Mouse (Mus musculus) kidney, postnatal 10 days (tissue): ENCODE measurements around the gene Chrne.

Experiments used
- DNase-seq: peaks from one replicate; pipeline ENCODE4 v3.0.0; 2021; ENCODE audit warnings: mixed read lengths

The Chrne gene

DNA sequence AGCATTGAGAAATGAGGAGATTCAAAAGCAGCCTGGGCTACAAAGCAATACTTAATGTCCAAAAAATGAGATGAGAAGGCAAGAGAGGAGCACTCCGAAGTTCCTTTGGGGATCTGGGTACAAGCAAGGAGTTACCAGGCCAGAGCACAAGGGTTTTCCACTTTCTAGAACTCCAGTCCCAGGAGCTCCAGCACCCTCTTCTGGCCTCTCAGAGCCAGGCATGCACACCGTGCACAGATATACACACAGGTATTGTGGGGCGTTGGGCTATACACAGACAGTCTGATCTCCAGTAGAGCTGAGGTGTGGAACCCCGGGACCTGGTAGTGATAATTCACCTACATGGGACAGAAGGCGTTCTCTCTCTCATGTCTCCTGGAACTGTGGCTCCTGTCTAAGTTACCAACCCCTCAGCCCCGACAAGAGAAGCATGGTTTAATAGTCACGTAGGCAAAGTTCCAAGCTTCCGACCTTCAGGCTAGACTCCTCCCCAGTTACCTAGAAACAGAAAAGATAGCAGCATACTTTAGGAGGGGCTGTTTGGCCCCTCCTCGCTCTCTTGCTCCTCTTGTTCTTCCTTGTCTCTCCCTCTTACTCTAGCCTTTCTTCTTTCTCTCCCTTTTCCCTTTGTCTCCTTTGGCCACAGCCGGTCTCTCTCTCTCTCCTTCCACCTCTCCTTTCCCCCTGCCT, 4.2 kb upstream of the Chrne start:
- no peak for DNase-seq

GRCm38 (mm10) chr11:70621972-70622814, 3.2 kb upstream of the Chrne start:
- DNase-seq = no peak

GRCm38 (mm10) chr11:70615516-70616093, 3.4 kb downstream of the Chrne start, which contains the start of gene 4930544D05Rik:
4930544D05Rik (plus strand) TSS chr11:70615848.
- DNase-seq = no peak

- DNase-seq = peak; percentile 79
Observed at GRCm38 (mm10) chr11:70615074-70615473, 3.9 kb downstream of the Chrne start.

- DNase-seq = no peak
Observed at GRCm38 (mm10) chr11:70612505-70612904, 6.5 kb downstream of the Chrne start.

DNA sequence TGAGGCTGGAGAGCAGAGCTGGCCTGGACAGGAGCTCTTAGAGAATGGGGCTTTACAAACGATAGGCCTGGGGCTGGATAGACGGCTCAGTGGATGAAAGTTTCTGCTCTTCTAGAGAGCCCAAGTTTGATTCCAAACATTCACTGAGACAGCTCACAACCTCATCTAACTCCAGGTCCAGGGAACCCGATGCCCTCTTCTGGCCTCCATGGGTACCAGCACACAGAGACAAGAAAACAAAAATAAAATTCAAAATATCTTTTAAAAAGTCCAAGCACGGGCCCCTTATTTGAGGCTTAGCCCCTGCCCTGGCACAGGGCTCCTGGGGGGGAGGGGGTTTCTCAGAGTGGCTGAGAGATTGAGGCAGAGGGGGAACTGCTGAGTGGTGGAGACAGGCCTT, 8.3 kb downstream of the Chrne start:
- no peak for DNase-seq

DNA sequence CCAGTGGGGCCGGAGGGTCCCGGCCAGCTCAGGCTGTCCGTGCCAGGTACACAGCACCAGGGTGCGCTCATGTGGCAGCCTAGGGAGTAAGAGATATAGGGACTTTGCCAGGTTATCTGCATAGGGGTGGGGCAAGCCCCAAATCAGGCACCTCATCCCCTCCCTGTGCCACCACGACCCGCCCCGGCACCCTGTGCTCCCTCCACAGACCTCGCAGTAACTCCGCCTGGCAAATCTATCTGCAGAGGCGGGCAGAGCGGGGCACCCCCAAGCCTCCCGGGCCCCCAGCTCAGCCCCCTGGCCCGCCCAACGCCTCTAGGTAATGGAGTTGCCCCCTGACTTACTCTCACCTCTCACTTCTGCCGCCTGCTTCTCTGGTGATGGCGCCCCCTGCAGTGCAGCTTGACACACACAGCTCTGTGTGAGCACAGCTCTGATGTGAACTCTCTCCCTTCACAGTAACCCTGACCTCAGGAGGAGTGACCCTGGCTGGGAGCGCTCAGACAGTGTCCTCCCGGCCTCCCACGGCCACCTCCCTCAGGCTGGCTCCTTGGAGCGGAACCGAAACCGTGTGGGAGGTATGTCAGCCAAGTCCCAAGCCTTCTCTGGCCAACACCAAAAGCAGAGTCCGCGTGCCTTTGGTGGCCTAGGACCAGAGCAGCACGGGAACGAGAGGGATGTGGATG, 10.5 kb downstream of the Chrne start:
- peak; percentile 69 for DNase-seq

DNA sequence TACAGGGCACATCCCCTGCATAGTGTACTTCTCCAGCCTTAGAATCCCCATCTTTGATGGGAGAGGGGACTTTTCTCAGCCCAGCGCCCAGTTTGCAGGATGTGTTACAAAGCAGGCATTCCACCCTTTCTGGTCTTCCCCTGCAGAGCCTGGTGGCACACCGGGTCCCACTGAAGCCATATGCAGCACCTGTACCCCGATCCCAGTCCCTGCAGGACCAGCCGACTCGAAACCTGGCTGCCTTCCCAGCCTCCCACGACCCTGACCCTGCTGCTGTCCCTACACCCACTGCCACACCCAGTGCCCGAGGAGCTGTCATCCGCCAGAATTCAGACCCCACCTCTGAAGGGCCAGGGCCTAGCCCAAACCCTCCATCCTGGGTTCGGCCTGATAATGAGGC, 11.4 kb downstream of the Chrne start:
- DNase-seq = no peak

- DNase-seq = no peak
Observed at GRCm38 (mm10) chr11:70606717-70607116, 12.3 kb downstream of the Chrne start.

- peak; percentile 89 for DNase-seq
Observed at GRCm38 (mm10) chr11:70605024-70605566, 13.9 kb downstream of the Chrne start.

GRCm38 (mm10) chr11:70598451-70598953, 20.5 kb downstream of the Chrne start:
- no peak for DNase-seq

DNA sequence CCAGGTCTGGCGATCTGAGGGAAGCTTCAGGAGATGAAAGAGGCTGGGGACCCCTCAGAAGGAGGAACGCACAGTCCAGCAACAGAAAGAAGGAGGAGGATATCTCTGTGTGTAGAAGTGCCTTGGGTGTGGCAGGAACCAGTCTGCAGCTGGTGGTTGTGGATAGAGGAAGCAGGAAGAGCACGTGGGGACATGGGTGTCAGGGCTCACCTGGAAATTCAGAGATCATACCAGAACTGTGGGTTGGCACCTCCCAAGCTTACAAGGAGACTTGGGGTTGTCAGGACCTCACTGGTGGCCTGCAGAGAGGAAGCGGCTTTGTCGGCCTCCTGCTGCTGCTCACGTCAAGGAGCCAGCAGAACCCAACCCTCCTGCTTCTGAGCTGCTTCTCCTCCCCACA, 21.7 kb downstream of the Chrne start:
- DNase-seq = no peak

DNA sequence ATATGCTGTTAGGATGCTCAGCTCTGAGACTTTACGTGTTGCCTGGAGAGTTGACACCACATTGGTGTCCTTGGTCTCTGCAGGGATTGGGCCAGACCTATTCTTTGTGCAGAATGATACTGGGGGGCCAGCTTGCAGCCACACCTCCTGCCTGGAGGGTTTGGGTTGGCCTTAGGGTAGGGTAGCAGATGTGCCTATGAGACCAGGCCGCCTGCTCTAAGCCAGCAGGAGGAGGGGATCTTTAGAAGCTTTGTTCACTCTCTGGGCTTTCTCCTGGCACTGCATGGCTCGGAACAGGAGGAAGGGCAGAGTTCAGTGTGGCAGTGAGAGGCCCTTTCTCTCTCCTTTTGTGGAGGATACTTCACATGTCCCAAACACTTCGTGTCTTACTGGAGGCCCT, 22.9 kb downstream of the Chrne start:
- no peak for DNase-seq

GRCm38 (mm10) chr11:70595638-70596037, 23.4 kb downstream of the Chrne start:
- no peak for DNase-seq

DNA sequence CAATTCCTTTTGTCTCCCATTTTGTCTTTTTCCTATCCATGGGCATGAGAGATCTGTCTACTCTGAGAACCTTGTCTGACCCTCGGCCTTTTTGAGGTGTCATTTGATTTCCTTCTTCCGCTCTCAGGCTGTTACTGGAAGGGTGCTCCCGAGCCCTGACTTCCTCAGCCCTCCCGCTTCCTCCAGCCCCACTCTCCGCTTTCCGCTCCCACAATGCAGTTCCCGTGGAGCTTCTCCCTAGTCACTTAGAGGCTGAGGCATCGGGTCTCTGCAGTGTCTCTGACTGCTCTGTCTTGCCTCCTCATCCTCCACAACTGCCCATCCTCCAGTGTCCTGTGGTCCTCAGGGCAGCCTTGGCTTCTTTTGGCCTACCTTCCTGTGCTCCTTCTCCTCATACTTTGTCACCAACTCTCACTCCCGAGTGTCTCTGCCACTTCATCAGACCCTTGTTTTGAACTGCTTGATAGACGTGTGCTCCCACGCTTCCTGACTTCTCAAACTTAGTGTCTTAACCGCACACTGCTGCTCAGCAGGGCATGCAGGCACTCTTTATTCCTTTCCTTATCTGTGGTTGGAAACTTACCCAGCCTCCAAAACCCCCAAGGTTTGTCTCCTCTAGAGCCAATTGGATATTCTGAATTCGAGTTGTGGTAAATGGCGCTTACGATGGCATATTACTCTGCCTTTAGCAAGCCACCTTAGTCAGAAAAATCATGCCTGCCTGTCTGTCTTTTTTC, 24.6 kb downstream of the Chrne start:
- peak; percentile 65 for DNase-seq

DNA sequence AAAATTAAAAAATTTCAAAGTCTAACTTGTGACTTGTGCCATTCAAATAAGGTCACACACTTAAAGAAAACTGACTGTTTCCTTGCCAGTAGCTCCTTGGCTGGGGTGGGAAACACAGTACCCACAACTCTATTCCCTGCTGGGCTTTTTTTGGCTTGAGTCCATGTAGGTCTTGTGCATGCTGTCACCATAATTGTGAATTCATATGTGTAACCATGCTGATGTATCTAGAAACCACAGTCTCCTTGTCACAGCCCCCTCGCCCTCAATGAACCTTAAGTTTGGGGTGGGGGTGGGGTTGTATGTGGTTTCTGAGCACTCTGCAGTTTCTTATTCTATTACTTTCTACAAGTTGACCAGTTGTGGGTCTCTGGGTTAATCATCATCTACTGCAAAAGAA, 27.3 kb downstream of the Chrne start:
- no peak for DNase-seq

DNA sequence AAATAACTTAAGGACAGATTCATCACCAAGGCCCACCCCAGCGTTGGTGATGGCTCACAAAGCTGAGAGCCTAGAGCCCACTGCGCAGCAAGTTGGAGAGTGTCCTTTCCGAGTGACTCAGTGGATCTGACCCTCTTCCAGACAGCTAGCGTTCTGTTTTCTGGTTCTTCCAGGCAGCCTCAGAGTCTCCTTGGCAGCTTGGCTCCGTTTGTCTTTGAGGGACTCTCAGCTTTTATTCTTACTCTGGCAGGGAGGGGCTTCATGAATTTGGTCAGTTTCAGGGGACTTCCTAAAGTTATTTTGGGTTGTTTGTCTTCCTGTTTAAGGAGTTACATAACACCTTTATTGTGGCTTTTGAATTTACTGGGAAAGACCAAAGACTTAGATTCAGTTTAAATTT, 32.1 kb downstream of the Chrne start:
- DNase-seq = no peak

- no peak for DNase-seq
Observed at GRCm38 (mm10) chr11:70586261-70586660, 32.8 kb downstream of the Chrne start.

GRCm38 (mm10) chr11:70585457-70585856, 33.6 kb downstream of the Chrne start:
- DNase-seq = peak; percentile 87

DNA sequence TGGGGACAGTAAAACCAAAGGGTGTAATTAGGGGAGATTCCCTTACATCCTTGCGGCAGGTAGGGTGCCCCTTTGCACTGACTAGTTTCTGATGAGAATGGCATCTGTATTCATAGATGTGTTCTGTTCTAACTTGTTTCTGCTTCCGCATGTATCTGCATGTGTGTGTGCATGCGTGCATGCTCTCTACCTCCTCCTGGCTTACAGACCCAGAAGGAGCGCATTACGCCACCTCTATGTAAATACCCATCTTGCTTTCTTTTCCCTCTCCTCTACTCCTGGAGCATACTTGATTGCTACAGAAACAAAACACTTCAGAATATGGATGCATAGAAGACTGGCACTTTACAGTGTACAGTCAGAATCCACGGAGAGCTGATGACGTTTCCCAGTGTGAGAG, 35.2 kb downstream of the Chrne start:
- DNase-seq = no peak

- DNase-seq = peak; percentile 41
Observed at GRCm38 (mm10) chr11:70583022-70583714, 35.8 kb downstream of the Chrne start.
